Mouse (Mus musculus) liver, embryonic 12.5 days (tissue): Measurements from ENCODE around the gene Fank1. TPM values are rescaled to one million over a fixed set of nuclear protein-coding genes. Genes with fewer than 3 reads are reported as not detected.

Source experiments
- ATAC-seq: fragments of 200-750 bp; cut with Nextera tagmentation; 2 replicates; pipeline ENCODE4 v1.8.0; 2017; ENCODE audit warnings: moderate number of reproducible peaks, mild to moderate bottlenecking, moderate library complexity
- H3K27ac ChIP-seq: fragments of 300-500 bp; sonication (generic); 2 replicates; pipeline ENCODE4 v1.5.1; 2016; ENCODE audit warnings: mild to moderate bottlenecking
- H3K27me3 ChIP-seq: fragments of 300-500 bp; sonication (generic); replicated peaks from 2 replicates; pipeline ENCODE4 v1.6.1; 2016; ENCODE audit warnings: mild to moderate bottlenecking, moderate library complexity
- H3K36me3 ChIP-seq: fragments of 300-500 bp; sonication (generic); 2 replicates; pipeline ENCODE4 v1.6.1; 2016; ENCODE audit warnings: mild to moderate bottlenecking, moderate library complexity
- H3K4me1 ChIP-seq: fragments of 300-500 bp; sonication (generic); 2 replicates; pipeline ENCODE4 v1.6.1; 2016
- H3K4me2 ChIP-seq: fragments of 300-500 bp; sonication (generic); 2 replicates; pipeline ENCODE4 v1.6.1; 2016; ENCODE audit warnings: mild to moderate bottlenecking, moderate library complexity
- H3K4me3 ChIP-seq: fragments of 300-500 bp; sonication (generic); 2 replicates; pipeline ENCODE4 v1.5.1; 2016; ENCODE audit warnings: mild to moderate bottlenecking, moderate library complexity
- H3K9ac ChIP-seq: fragments of 300-500 bp; sonication (generic); 2 replicates; pipeline ENCODE4 v1.6.1; 2016; ENCODE audit warnings: mild to moderate bottlenecking, moderate library complexity
- H3K9me3 ChIP-seq: fragments of 300-500 bp; sonication (generic); replicated peaks from 2 replicates; pipeline ENCODE4 v1.6.1; 2016; ENCODE audit warnings: mild to moderate bottlenecking, moderate library complexity
- WGBS: fragments of 180-500 bp; shearing (Covaris S2); methylation state at CpG from one replicate; pipeline ENCODE4 v1.1.7; 2016; ENCODE audit not compliant: insufficient replicate concordance; 5-methylcytosine and 5-hydroxymethylcytosine counted together
- polyA plus RNA-seq: library from polyadenylated mRNA; unstranded; fragments of >200 nt; fragmentation: Nextera tagmentation; extraction: Ambion mirVana; gene quantifications from 2 replicates; pipeline ENCODE4 v1.2.1, GENCODE M21; 2016

Fank1 gene
- polyA plus RNA-seq, 1 experiment from 2014 or later: 0.10 TPM

GRCm38 (mm10) chr7:133919918-133920317 is 143.3 kb downstream of the Fank1 start:
- WGBS: 80% methylated on average over 5 of the region's 5 CpGs
- ATAC-seq: no peak

DNA sequence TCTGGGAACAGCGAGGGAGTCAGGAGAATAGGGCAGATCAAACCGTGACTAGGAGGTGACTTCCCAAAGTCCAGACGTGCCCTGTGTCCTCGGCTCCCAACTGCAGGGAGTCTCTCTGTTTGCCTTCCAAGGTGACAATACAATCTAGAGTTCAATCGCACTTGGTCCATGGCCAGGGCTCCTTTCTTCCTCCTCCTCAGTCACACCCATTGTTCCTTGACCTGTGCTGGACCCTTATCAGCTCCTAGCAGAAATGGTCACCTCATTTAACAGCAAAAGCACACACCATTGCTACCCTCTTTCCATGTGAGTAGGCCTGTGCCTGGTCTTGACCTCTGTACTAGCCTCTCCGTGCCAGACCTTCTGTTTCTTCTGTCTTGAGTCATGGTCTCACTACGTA is 144.1 kb downstream of the Fank1 start:
- no peaks in the 10 kb centered on the region for H3K9me3 ChIP-seq
- 49% methylated on average over 7 of the region's 7 CpGs for WGBS
- H3K9ac ChIP-seq: no peak overlapping the region
- H3K4me2 ChIP-seq: no peak overlapping the region
- no peaks in the 10 kb centered on the region for H3K27me3 ChIP-seq
- peaks cover 7% of the 10 kb centered on the region; the same call in 1 of the 2 replicates for H3K4me1 ChIP-seq
- no peak overlapping the region for H3K27ac ChIP-seq
- ATAC-seq: no peak
- no peaks in the 10 kb centered on the region for H3K36me3 ChIP-seq
- no peak overlapping the region for H3K4me3 ChIP-seq

More at GRCm38 (mm10) chr7:133919918-133920317, 143.3 kb downstream of the Fank1 start:
- Histone ChIP-seq H3K4me2 (no peak overlapping the region), H3K4me1 (peaks cover 7% of the 10 kb centered on the region; the same call in 1 of the 2 replicates), H3K9ac (no peak overlapping the region), H3K4me3 (no peak overlapping the region), H3K36me3 (no peaks in the 10 kb centered on the region), H3K9me3 (no peaks in the 10 kb centered on the region), H3K27ac (no peak overlapping the region), H3K27me3 (no peaks in the 10 kb centered on the region)

- Histone ChIP-seq H3K4me3 (no peak overlapping the region), H3K4me2 (no peak overlapping the region), H3K9me3 (no peaks in the 10 kb centered on the region), H3K9ac (no peak overlapping the region), H3K27me3 (no peaks in the 10 kb centered on the region), H3K36me3 (no peaks in the 10 kb centered on the region), H3K4me1 (peaks cover 7% of the 10 kb centered on the region; the same call in 1 of the 2 replicates), H3K27ac (no peak overlapping the region)
- no peak for ATAC-seq
- WGBS: 79% methylated on average over 4 of the region's 4 CpGs
Measured at GRCm38 (mm10) chr7:133921291-133921690, 144.6 kb downstream of the Fank1 start.

DNA sequence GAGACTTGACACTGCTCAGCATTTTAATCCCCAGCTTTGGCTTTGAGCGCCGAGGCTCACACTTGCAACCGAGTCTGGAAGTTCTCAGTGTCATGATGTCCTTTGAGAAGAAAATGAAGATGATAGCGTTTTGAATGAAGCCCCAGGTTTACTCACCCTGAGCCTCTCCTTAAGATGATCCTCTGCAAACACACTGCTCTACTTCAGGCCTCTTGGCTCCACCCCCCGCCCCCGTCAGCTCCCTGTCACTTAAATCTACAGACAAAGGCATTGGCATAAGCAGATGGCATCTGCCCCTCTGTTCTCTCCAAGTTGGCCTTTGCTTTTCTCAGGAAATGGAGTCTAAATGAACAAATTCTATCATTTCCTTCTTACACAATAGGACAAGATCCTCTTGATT is 147.3 kb downstream of the Fank1 start:
- no peak for ATAC-seq
- H3K36me3 ChIP-seq: no peaks in the 10 kb centered on the region

GRCm38 (mm10) chr7:133925771-133926170 is 149.1 kb downstream of the Fank1 start:
- no peak for ATAC-seq
- Histone ChIP-seq H3K36me3 (no peaks in the 10 kb centered on the region), H3K4me3 (no peak overlapping the region), H3K4me1 (peaks cover 7% of the 10 kb centered on the region; the same call in 1 of the 2 replicates), H3K4me2 (no peak overlapping the region), H3K27me3 (no peaks in the 10 kb centered on the region), H3K9me3 (no peaks in the 10 kb centered on the region), H3K9ac (no peak overlapping the region), H3K27ac (no peak overlapping the region)
- 57% methylated on average over 2 of the region's 2 CpGs for whole genome bisulfite sequencing

More for the DNA sequence above, 147.3 kb downstream of the Fank1 start:
- WGBS: 55% methylated on average over 6 of the region's 6 CpGs
- peak overlapping the region; percentile 2; the same call in 1 of the 2 replicates for H3K27ac ChIP-seq
- no peak overlapping the region for H3K9ac ChIP-seq
- peaks cover 7% of the 10 kb centered on the region; the same call in 1 of the 2 replicates for H3K4me1 ChIP-seq
- H3K9me3 ChIP-seq: no peaks in the 10 kb centered on the region
- no peak overlapping the region for H3K4me2 ChIP-seq
- H3K27me3 ChIP-seq: no peaks in the 10 kb centered on the region
- H3K4me3 ChIP-seq: no peak overlapping the region

DNA sequence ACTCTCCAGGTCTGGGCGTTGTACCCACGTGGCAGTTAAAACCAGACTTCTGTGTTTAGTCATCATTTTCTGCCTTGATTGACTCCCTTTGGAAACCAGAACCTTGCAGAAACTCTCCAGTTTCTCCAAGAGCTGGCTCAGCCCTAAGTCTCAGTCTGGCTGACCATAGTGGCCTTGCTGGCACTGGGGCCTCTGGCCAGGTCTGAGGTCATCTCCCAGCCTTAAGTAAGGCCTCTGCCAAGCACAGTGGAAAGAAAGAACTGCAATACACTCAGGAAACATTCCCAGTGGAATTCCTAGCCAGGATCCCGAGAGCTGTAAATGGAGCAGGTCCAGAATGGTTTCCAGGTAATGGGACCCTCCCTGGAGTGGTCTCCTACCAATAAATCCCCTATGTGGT is 152.3 kb downstream of the Fank1 start:
- Histone ChIP-seq H3K4me1 (peaks cover 4% of the 10 kb centered on the region; the same call in 1 of the 2 replicates), H3K9ac (no peak overlapping the region), H3K36me3 (no peaks in the 10 kb centered on the region), H3K4me3 (no peak overlapping the region), H3K9me3 (no peaks in the 10 kb centered on the region), H3K4me2 (no peak overlapping the region), H3K27me3 (no peaks in the 10 kb centered on the region), H3K27ac (no peak overlapping the region)
- no peak for ATAC-seq
- WGBS: 62% methylated on average over 3 of the region's 3 CpGs

Other genes starting within 250 kb of the Fank1 start
- gene Tex36, start 174.7 kb upstream of the Fank1 start, polyA plus RNA-seq: not detected in 2 replicates
- gene Edrf1, start 139.3 kb upstream of the Fank1 start, polyA plus RNA-seq: 18.6 and 19.2 TPM in 2 replicates
- not detected in 2 replicates for gene Mmp21, start 96.8 kb upstream of the Fank1 start, polyA plus RNA-seq
- gene Bccip, start 67.5 kb upstream of the Fank1 start, polyA plus RNA-seq: 132 and 135 TPM in 2 replicates
- 180 and 189 TPM in 2 replicates for gene Uros, start 66.8 kb upstream of the Fank1 start, polyA plus RNA-seq
- 18.0 and 18.4 TPM in 2 replicates for gene Dhx32, start 5.9 kb downstream of the Fank1 start, polyA plus RNA-seq